Mouse (Mus musculus) kidney, postnatal 0 days (tissue): ENCODE results near the gene Limch1. TPM values are rescaled to one million over a fixed set of nuclear protein-coding genes. Genes with fewer than 3 reads are reported as not detected.

Experiments used
- ATAC-seq: fragments of 200-750 bp; cut with Nextera tagmentation; replicated peaks from 2 replicates; pipeline ENCODE4 v1.8.0; 2017; ENCODE audit warnings: low read depth, moderate number of reproducible peaks, moderate TSS enrichment, moderate library complexity; ENCODE audit not compliant: low FRiP score
- DNase-seq: peaks from one replicate; pipeline ENCODE4 v3.0.0-alpha.2; 2016; ENCODE audit warnings: low spot score
- H3K27ac ChIP-seq: fragments of 300-500 bp; sonication (generic); 2 replicates; pipeline ENCODE4 v1.5.1; 2014; ENCODE audit warnings: mild to moderate bottlenecking
- H3K27me3 ChIP-seq: fragments of 300-500 bp; sonication (generic); 2 replicates; pipeline ENCODE4 v1.6.1; 2014; ENCODE audit warnings: low read length, mixed read lengths; ENCODE audit not compliant: insufficient read depth
- H3K36me3 ChIP-seq: fragments of 300-500 bp; sonication (generic); 2 replicates; pipeline ENCODE4 v1.6.1; 2014; ENCODE audit warnings: low read length, mixed read lengths; ENCODE audit not compliant: insufficient read depth
- H3K4me1 ChIP-seq: fragments of 300-500 bp; sonication (generic); replicated peaks from 2 replicates; pipeline ENCODE4 v1.6.1; 2014; ENCODE audit warnings: antibody characterized with exemption, low read length, mixed read lengths; ENCODE audit not compliant: insufficient read depth
- H3K4me2 ChIP-seq: fragments of 300-500 bp; sonication (generic); 2 replicates; pipeline ENCODE4 v1.6.1; 2014; ENCODE audit warnings: mild to moderate bottlenecking, low read length, moderate library complexity, mixed read lengths
- H3K4me3 ChIP-seq: fragments of 300-500 bp; sonication (generic); replicated peaks from 2 replicates; pipeline ENCODE4 v1.5.1; 2014; ENCODE audit warnings: low read depth, low read length
- H3K9ac ChIP-seq: fragments of 300-500 bp; sonication (generic); 2 replicates; pipeline ENCODE4 v1.6.1; 2014; ENCODE audit warnings: low read depth, low read length
- H3K9me3 ChIP-seq: fragments of 300-500 bp; sonication (generic); replicated peaks from 2 replicates; pipeline ENCODE4 v1.6.1; 2016; ENCODE audit warnings: low read length, inconsistent platforms, mixed read lengths
- CTCF ChIP-seq: IDR thresholded peaks from 2 replicates; pipeline ENCODE4 v1.5.1; 2016; ENCODE audit warnings: antibody characterized with exemption, low read depth, mild to moderate bottlenecking, moderate library complexity
- WGBS: fragments of 180-500 bp; shearing (Covaris S2); extraction: QIAGEN DNeasy Blood & Tissue Kit; methylation state at CpG from one replicate; pipeline ENCODE4 v1.1.7; 2014; 5-methylcytosine and 5-hydroxymethylcytosine counted together
- polyA plus RNA-seq: library from polyadenylated mRNA; unstranded; fragments of >200 nt; fragmentation: Nextera tagmentation; extraction: Ambion mirVana; gene quantifications from 2 replicates; pipeline ENCODE4 v1.2.1, GENCODE M21; 2015

Gene Limch1
- polyA plus RNA-seq, 1 experiment from 2014 or later, result 34.1 TPM

DNA sequence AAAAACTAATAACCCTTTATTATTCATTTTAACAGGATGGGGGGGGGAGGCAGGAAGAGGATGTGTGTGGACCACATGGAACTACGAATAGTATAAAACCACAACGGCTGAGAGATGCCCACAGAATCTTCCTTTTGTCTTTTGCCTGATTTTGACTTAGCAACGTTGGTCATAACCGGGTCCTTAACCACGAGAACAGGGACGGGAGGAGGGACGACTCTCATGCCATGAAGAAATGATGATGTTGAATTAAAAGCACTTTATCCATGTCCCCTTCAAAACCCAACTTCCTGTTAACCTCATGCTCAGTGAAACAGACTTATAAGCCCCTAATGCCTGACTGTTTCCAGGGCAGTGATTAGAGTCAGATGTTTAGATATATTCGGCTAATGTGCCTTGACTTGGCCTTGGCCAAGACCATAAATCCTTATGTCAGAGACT is 41.0 kb downstream of the Limch1 start:
- no peak overlapping the region for H3K4me3 ChIP-seq
- 34% methylated on average over 8 of the region's 8 CpGs for WGBS
- no peaks in the 10 kb centered on the region for H3K36me3 ChIP-seq
- ATAC-seq (no peak), DNase-seq (peak; percentile 30)
- no peaks in the 10 kb centered on the region for H3K9me3 ChIP-seq
- H3K4me2 ChIP-seq, result no peak overlapping the region
- no peak overlapping the region for H3K9ac ChIP-seq
- no peaks in the 10 kb centered on the region for H3K4me1 ChIP-seq
- H3K27me3 ChIP-seq, result no peaks in the 10 kb centered on the region
- no peak overlapping the region for H3K27ac ChIP-seq
- TF ChIP-seq CTCF, result no peak

DNA sequence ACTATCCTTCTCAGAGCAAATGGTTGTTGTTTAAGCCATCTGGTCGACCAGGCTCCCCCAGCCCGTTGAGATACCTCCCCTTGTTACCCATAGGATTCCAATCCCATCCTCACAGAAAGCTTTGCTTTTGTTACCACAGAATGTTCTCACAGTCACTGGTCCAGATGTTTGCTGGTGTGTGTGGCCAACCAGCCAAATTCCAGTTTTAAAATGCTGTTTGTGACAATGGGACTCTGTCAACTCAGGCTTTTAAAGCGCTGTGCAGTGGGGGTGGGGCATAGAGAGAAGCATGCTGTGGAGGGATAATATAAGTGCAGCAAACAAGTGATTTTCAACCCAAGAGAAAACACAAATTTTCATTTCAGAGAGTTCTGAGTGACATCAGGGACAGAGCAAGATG is 43.4 kb downstream of the Limch1 start:
- H3K4me1 ChIP-seq, result no peaks in the 10 kb centered on the region
- TF ChIP-seq CTCF, result no peak
- DNase-seq (no peak), ATAC-seq (no peak)
- H3K27ac ChIP-seq, result no peak overlapping the region
- no peaks in the 10 kb centered on the region for H3K27me3 ChIP-seq
- H3K36me3 ChIP-seq, result no peaks in the 10 kb centered on the region
- no peak overlapping the region for H3K4me3 ChIP-seq
- no peak overlapping the region for H3K4me2 ChIP-seq
- WGBS, result 68% methylated on average over 3 of the region's 3 CpGs
- H3K9ac ChIP-seq, result no peak overlapping the region
- H3K9me3 ChIP-seq, result no peaks in the 10 kb centered on the region

DNA sequence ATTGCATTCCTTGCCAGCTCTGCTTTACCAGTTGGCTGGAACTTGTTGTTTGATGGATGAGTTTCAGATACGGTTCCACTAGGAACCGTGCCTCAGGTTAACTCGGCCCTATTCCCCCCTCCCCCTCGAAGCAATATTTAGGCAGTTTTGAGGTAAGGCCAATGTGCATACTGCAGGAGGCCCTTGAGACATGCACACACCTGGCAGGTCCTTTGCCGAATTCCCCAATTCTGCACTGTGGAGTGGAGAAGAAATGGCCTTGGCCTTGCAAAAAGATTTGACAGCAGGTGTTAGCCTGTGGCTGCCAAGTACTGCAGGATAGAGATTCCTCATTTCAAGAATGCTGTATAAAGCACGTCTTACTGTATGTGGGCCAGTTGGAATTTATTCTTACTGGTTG is 45.5 kb downstream of the Limch1 start:
- WGBS, result 63% methylated on average over 6 of the region's 6 CpGs
- Histone ChIP-seq H3K9ac (no peak overlapping the region), H3K9me3 (no peaks in the 10 kb centered on the region), H3K4me1 (no peaks in the 10 kb centered on the region), H3K27ac (no peak overlapping the region), H3K27me3 (no peaks in the 10 kb centered on the region), H3K36me3 (no peaks in the 10 kb centered on the region), H3K4me3 (no peak overlapping the region), H3K4me2 (no peak overlapping the region)
- ATAC-seq, result no peak
- no peak for TF ChIP-seq CTCF
- no peak for DNase-seq

GRCm38 (mm10) chr5:66793251-66793650 is 47.6 kb downstream of the Limch1 start:
- Histone ChIP-seq H3K4me1 (peaks cover under 1% of the 10 kb centered on the region; the same call in 1 of the 2 replicates), H3K27me3 (no peaks in the 10 kb centered on the region), H3K4me3 (no peak overlapping the region), H3K36me3 (no peaks in the 10 kb centered on the region), H3K9ac (no peak overlapping the region), H3K9me3 (no peaks in the 10 kb centered on the region), H3K27ac (no peak overlapping the region), H3K4me2 (no peak overlapping the region)
- no peak for TF ChIP-seq CTCF
- 87% methylated on average over 3 of the region's 3 CpGs for WGBS
- DNase-seq (no peak), ATAC-seq (no peak)

DNA sequence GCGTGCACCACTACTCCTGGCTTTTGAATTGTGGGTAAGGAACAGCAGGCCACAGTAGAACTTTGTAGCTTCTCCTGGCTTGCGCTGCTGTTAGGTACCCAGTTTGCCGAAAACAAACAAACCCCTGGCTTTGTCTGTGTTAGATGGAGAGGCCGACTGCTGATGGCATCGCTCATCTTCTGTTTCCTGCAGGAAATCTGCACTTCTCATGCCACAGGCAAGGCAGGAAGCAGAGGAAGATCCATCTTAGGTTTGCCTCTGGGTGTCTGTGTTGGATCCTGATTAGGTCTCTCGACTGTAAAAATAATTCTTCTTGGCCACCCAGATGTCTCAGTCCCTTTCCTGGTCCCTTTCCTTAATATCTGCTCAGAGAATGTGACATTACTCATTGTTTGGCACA is 51.7 kb downstream of the Limch1 start:
- ATAC-seq (no peak), DNase-seq (peak; percentile 54)
- no peak overlapping the region for H3K27ac ChIP-seq
- no peaks in the 10 kb centered on the region for H3K36me3 ChIP-seq
- H3K4me1 ChIP-seq, result peaks cover 20% of the 10 kb centered on the region; the same call in 1 of the 2 replicates
- H3K9me3 ChIP-seq, result no peaks in the 10 kb centered on the region
- no peak overlapping the region for H3K9ac ChIP-seq
- H3K4me2 ChIP-seq, result no peak overlapping the region
- WGBS, result 71% methylated on average over 6 of the region's 6 CpGs
- no peak for TF ChIP-seq CTCF
- no peak overlapping the region for H3K4me3 ChIP-seq
- no peaks in the 10 kb centered on the region for H3K27me3 ChIP-seq

DNA sequence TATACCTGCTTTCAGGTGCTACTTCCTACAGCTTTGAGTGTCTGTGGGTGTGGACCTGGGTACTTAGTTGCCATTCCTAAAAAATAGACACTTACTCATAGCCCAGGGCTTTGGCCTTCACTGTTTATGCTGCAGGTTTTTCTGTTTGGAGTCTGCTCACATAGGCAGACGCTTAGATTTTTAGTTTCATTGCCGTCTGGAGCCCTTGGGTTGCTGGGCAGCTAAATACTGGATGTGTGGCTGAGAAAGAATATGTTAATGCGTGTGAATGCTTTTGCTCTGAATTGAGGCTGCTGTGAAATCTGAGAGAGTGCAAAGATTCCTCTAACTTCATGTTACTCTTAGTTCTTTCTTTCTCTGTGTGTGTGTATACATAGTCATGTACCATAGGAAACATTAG is 52.5 kb downstream of the Limch1 start:
- no peak for DNase-seq
- no peak for ATAC-seq
- Histone ChIP-seq H3K27me3 (no peaks in the 10 kb centered on the region), H3K4me2 (no peak overlapping the region), H3K36me3 (no peaks in the 10 kb centered on the region), H3K27ac (peak overlapping the region; percentile 58), H3K9me3 (no peaks in the 10 kb centered on the region), H3K4me1 (peaks cover 20% of the 10 kb centered on the region; the same call in 1 of the 2 replicates), H3K4me3 (no peak overlapping the region), H3K9ac (no peak overlapping the region)
- WGBS, result 59% methylated on average over 3 of the region's 3 CpGs
- TF ChIP-seq CTCF, result no peak

DNA sequence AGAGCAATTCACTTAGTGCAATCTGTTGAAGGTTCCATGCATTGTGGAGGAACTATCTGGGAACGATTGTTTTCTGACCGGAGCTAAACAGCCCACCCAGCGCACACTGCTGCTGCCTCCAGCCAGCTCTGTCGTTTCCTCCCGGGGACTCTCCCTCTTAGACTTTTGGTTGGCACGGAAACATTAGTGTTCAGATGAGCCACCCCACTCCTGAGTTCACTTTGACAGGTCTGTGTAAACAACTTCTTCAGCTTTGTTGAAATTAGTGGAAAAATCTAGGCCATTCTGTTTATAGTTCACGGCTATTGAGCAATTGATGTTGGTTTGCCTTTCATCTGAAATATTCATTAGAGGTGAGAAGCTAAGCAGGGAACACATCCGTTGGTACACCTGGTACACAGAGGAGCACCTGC is 53.0 kb downstream of the Limch1 start:
- Histone ChIP-seq H3K36me3 (no peaks in the 10 kb centered on the region), H3K4me2 (no peak overlapping the region), H3K9me3 (no peaks in the 10 kb centered on the region), H3K27me3 (no peaks in the 10 kb centered on the region), H3K27ac (0 out of 2 replicates have a peak overlapping the region, but pooled peaks have one; percentile 58), H3K9ac (no peak overlapping the region), H3K4me1 (peaks cover 20% of the 10 kb centered on the region; the same call in 1 of the 2 replicates), H3K4me3 (no peak overlapping the region)
- ATAC-seq (no peak), DNase-seq (peak; percentile 46)
- 18% methylated on average over 8 of the region's 8 CpGs for WGBS
- no peak for TF ChIP-seq CTCF
